Mouse (Mus musculus): Measurements from ENCODE around the gene Atg10.

- no peak for TF ChIP-seq CTCF (IDR thresholded peaks at IDR 0.05; ENCODE audit: borderline replicate concordance, insufficient read depth, low read depth, low read length)
- no peak for TF ChIP-seq POLR2A (IDR thresholded peaks at IDR 0.05; ENCODE audit: borderline replicate concordance, insufficient read depth, low read length)
These were observed 36.2 kb downstream of the Atg10 start for GRCm38 (mm10) chr13:91187378-91188234.

All from cerebellum, adult 2 months (tissue).